Mouse (Mus musculus): Measurements from ENCODE around the gene Fam69b.

- TF ChIP-seq CTCF (IDR thresholded peaks at IDR 0.05) (no peak), POLR2A (IDR thresholded peaks at IDR 0.05; ENCODE audit: insufficient read depth, low read depth, low read length) (0 out of 2 replicates have a peak, but pooled peaks have one; percentile 1), EP300 (IDR thresholded peaks at IDR 0.05; ENCODE audit: insufficient read depth, low read depth, low read length) (no peak)
These were observed 39.0 kb upstream of the Fam69b start for GRCm38 (mm10) chr2:26589284-26589683.

Measured in heart, adult 2 months (tissue).